Mouse (Mus musculus) monocyte, adult 5-6 weeks (primary cell): Measurements from ENCODE around the gene B3gnt2. TPM values are rescaled to one million over a fixed set of nuclear protein-coding genes. Genes with fewer than 3 reads are reported as not detected.

Experiments used
- ATAC-seq: fragments of 153-309, 156-312 bp; replicated peaks from 2 replicates; pipeline ENCODE4 v1.8.0; 2017; ENCODE audit warnings: mild to moderate bottlenecking; ENCODE audit not compliant: low TSS enrichment, insufficient number of reproducible peaks, severe bottlenecking, poor library complexity, low FRiP score
- total RNA-seq: library from RNA; stranded (forward); fragments of 200-1000, 200-491, 200-594 nt; gene quantifications from 3 replicates; pipeline ENCODE4 v1.2.3, GENCODE M21; 2017

Gene B3gnt2
- total RNA-seq, 1 experiment from 2014 or later: 8.5 TPM

DNA sequence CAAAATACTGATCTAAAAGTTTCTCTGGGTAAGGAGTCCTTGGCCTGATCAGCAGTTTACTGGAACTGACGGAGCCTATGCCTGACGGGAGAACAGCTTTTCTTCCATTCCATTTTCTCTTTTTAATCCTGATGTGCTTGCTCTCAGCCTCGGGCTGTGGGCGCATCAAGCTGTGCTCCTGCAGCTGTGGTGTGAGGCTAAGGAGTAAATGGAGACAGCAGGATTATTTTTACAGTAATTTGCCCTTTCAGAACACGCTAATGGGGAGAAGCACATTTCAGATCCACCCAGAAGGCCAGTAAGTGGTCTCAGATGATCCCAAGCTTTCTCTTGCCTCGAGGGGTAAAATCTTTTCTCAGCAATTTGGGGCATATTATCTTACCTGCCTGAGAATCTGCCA, 14.0 kb upstream of the B3gnt2 start:
- ATAC-seq: no peak

DNA sequence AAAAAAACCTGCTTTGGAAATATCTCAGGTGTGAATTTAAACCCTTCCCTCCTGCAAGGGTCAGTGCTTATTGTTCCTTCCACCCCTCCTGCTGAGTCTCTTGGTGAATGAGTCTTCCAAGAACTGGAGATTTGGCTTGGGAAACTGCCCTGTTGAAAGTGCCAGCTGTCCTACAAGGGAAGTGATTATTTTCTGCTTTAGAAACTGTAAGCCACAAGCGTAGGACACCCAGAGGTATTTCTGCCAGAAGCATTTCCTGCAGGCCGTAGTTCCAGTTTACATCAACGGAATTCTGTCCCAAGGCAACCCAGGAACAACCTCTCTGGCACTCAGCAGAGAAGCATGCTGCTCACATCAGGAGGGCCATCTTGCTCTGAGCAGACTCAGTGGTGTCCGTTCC, 12.6 kb upstream of the B3gnt2 start:
- no peak for ATAC-seq

GRCm38 (mm10) chr11:22872307-22872680, 11.5 kb upstream of the B3gnt2 start:
- no peak for ATAC-seq

- ATAC-seq: no peak
Observed at GRCm38 (mm10) chr11:22871628-22872306, 11.0 kb upstream of the B3gnt2 start.

DNA sequence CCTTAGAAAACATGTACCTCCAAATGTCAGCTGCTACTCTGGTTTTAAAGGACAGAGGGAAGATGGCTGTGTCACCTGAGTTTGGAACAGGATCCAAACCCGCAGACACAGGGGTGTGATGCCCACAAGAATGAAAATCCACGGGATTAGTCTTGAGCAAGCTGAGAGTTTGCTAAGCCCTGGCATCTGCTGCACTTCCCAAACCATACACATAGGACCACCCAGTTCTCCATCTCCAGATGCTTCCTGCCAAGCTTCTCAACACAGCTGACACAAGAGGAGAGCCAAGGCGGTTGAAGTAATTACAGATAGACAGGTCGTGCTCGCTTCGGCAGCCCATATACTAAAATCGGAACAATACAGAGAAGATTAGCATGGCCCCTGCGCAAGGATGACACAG, 7.8 kb upstream of the B3gnt2 start:
- ATAC-seq: no peak

- no peak for ATAC-seq
Observed at GRCm38 (mm10) chr11:22867691-22868090, 6.9 kb upstream of the B3gnt2 start.

DNA sequence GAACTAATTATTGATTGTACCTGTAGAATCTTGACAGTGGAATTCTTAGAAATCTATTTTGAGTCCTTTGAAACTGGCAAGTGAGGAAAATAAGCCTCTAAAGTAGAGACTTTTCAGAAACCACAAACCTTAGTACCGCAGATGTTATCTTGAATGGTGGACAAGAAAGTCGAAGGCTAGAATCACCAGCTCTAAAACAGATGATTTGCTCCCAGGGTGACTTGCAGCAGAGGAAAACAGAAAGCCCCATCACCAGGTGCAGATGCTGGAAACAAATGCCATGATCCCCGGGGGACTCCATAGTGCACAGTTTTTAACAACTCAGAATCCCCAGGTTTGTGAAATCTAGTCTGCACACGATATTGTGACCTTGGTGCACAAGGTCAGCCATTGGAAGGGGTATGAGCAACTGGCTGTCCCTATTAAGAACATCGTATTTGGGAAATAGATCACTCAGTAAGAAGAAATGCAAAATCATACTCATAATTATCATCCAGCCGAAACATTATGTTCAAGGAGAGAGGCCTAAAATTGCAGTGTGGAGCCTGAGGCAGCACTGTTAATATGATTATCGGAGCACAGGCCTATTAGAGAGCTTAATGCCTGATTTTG, 5.0 kb upstream of the B3gnt2 start:
- ATAC-seq: no peak

GRCm38 (mm10) chr11:22864305-22865060, 3.7 kb upstream of the B3gnt2 start:
- ATAC-seq: no peak

DNA sequence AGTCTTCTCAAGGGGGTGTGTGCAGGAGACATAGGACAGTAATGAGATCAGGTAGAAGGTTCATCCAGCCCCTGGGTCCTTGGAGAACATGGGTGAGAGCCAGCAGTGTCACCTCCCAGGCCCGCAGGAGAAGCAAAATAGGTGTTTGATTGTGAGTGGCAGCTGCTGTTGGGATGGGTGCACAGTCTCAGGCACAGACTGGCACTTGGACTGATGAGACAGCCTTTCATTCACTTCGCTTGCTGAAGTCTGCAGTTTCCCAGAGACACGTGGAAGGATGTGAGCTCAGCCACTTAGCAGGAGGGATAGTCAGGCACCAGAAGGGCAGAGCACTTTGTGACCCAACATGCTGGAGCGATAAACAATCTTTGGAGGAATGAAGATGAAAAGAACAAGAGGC, 2.8 kb upstream of the B3gnt2 start:
- no peak for ATAC-seq

GRCm38 (mm10) chr11:22861315-22861714, 554 bp upstream of the B3gnt2 start:
- ATAC-seq: no peak

GRCm38 (mm10) chr11:22859633-22860334, 977 bp downstream of the B3gnt2 start:
- peak; percentile 29; the same call in 1 of the 2 replicates for ATAC-seq

- ATAC-seq: no peak
Observed at GRCm38 (mm10) chr11:22859301-22859632, 1.5 kb downstream of the B3gnt2 start.

- ATAC-seq: 0 out of 2 replicates have a peak, but pooled peaks have one; percentile 6
Observed at GRCm38 (mm10) chr11:22858441-22859300, 2.1 kb downstream of the B3gnt2 start.

DNA sequence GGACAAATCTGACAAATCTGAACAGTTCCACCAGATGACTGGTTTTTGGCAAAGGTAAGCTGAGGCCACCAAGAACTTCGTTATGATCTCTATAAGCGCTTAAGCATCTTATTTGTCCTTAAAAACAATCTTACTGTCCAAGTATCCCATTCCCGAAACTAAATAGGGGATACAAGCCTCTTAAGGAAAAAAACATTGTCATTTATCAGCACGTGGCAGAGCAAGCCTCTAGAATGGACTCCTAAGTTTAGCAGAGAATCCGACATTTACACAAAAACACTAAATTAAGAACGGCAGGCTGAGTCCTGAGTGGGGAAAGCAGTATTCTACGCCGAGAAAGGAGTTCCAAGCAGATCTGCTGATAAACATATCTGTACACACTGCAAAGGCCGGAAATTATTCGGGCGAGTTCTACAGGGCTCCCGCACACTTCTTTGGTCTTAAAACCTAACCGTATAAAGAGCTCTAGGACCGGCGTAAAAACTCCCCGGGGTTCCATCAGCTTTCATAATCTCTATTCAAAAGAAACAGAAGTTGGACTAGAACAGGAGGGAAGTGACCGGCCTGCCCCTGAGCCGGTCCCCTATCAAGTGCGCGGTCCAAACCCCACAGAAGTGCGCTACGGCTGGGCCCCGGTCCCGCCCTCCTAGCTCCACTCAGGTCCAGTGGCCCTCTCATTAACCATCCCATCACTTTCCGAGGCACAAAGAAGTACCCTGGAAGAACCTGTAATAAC, 2.9 kb downstream of the B3gnt2 start:
- ATAC-seq: peak; percentile 53

DNA sequence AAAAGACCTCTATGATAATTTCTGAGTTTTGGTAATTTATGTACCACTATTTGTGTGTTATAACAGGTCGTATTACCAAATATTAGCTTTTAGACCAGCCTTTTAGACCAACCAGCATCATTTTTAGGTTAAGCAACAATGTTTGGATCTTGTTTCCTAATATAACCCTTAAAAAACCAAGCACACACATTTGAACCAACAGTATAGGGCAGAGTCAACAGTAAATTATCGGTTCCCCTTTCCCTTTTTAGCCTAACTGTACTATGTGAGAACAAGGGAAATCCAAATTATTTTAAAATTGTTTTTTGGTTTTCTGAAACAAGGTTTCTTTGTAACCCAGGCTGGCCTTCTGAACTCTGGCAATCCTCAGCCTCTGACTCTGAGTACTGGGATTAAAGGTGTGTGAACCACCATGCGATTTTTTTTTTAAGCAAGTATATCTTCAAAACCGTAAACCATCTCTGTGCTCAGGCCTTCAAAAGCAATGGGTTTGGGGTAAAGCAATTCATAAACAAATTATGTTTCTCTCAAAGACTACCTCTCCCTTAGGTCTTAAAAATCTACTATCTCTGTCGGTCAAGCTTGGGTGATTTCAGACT, 3.6 kb downstream of the B3gnt2 start:
- no peak for ATAC-seq

DNA sequence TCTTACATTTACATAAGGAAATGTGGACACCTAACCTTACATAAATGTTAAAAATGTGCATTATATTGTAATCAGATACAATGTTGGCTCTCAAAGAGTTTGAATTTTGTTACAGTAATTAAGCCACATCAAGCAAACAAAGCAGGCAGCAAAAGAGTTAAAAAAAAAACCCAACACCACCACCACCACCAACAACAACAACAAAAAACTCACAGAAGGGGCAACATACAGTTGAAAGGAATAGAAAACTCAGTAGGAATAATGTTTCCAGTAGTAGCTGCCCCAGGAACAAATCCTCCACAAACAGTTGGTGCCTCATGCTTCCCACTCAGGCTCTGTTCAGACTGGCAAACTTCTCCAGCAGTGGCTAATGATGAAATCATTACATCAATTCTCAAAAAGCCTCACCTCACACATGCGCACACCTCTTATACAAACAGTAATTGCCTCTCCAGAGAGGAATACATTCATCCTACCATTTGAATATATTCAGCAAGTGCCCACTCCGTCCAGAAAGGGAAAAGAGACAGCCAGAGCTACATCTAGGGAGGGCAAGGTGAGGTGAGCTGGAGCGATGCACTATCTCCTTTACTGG, 4.3 kb downstream of the B3gnt2 start:
- ATAC-seq: no peak

- no peak for ATAC-seq
Observed at GRCm38 (mm10) chr11:22854571-22854970, 6.2 kb downstream of the B3gnt2 start.
